Mouse (Mus musculus) liver, embryonic 14.5 days (tissue): Measurements from ENCODE around the gene Odr4. TPM values are rescaled to one million over a fixed set of nuclear protein-coding genes. Genes with fewer than 3 reads are reported as not detected.

Experiments
- ATAC-seq: fragments of 200-750 bp; cut with Nextera tagmentation; 2 replicates; pipeline ENCODE4 v1.8.0; 2017; ENCODE audit warnings: moderate number of reproducible peaks, mild to moderate bottlenecking, moderate library complexity; ENCODE audit not compliant: insufficient read depth
- DNase-seq, 3 experiments: peaks; one replicate each; pipeline ENCODE4 v3.0.0-alpha.2; 2012 to 2013; ENCODE audit warnings: low read depth in 3 of 3, low spot score in 3 of 3
- H3K27ac ChIP-seq: fragments of 300-500 bp; sonication (generic); 2 replicates; pipeline ENCODE4 v1.5.1; 2014; ENCODE audit warnings: moderate library complexity, mild to moderate bottlenecking, control low read depth, inconsistent platforms
- H3K27me3 ChIP-seq: fragments of 300-500 bp; sonication (generic); 2 replicates; pipeline ENCODE4 v1.6.1; 2014; ENCODE audit warnings: mild to moderate bottlenecking, low read length, moderate library complexity; ENCODE audit not compliant: control insufficient read depth, insufficient read depth
- H3K36me3 ChIP-seq: fragments of 300-500 bp; sonication (generic); replicated peaks from 2 replicates; pipeline ENCODE4 v1.6.1; 2014; ENCODE audit warnings: low read depth; ENCODE audit not compliant: control insufficient read depth, insufficient read depth
- H3K4me1 ChIP-seq, 2 experiments: fragments of 200-500 bp in 1 of 2; fragments of 300-500 bp in 1 of 2; sonication (generic) in 1 of 2; replicated peaks; 2 replicates each; pipeline ENCODE4 v1.6.1; 2012 to 2014; ENCODE audit warnings: antibody characterized with exemption in 1 of 2, inconsistent platforms in 1 of 2, low read length in 1 of 2; ENCODE audit not compliant: control insufficient read depth in 2 of 2, insufficient read depth in 2 of 2
- H3K4me2 ChIP-seq: fragments of 300-500 bp; sonication (generic); 2 replicates; pipeline ENCODE4 v1.6.1; 2014; ENCODE audit warnings: low read depth, mild to moderate bottlenecking, control low read depth, moderate library complexity
- H3K4me3 ChIP-seq, 2 experiments: fragments of 200-500 bp in 1 of 2; fragments of 300-500 bp in 1 of 2; sonication (generic) in 1 of 2; 2 replicates each; pipeline ENCODE4 v1.5.1; 2012 to 2014; ENCODE audit warnings: low read depth in 2 of 2, low read length in 2 of 2, mild to moderate bottlenecking in 2 of 2, control low read depth in 1 of 2, inconsistent platforms in 1 of 2, moderate library complexity in 1 of 2; ENCODE audit not compliant: insufficient read depth in 1 of 2
- H3K9ac ChIP-seq: fragments of 300-500 bp; sonication (generic); replicated peaks from 2 replicates; pipeline ENCODE4 v1.6.1; 2014; ENCODE audit warnings: mild to moderate bottlenecking, control low read depth, moderate library complexity
- H3K9me3 ChIP-seq: fragments of 300-500 bp; sonication (generic); 2 replicates; pipeline ENCODE4 v1.6.1; 2016; ENCODE audit warnings: low read length, mixed read lengths; ENCODE audit not compliant: control insufficient read depth
- CTCF ChIP-seq: IDR thresholded peaks from 2 replicates; pipeline ENCODE4 v1.5.1; 2016; ENCODE audit warnings: antibody characterized with exemption, low read depth, control low read depth
- EP300 ChIP-seq: IDR thresholded peaks from 2 replicates; pipeline ENCODE4 v1.6.1; 2016; ENCODE audit warnings: antibody characterized with exemption, low read depth
- WGBS: fragments of 180-500 bp; shearing (Covaris S2); extraction: QIAGEN DNeasy Blood & Tissue Kit; methylation state at CpG from one replicate; pipeline ENCODE4 v1.1.7; 2014; ENCODE audit not compliant: insufficient replicate concordance; 5-methylcytosine and 5-hydroxymethylcytosine counted together
- polyA plus RNA-seq, 2 experiments: library from polyadenylated mRNA; depleted of rRNA in 1 of 2; stranded (reverse) in 1 of 2; unstranded in 1 of 2; fragments of >200 nt; fragmentation: Nextera tagmentation in 1 of 2; extraction: Ambion mirVana in 1 of 2; gene quantifications; 2 replicates each; pipeline versions ENCODE4 v1.2.1 to v1.2.3; 2012 to 2014

Odr4 gene
- polyA plus RNA-seq, 2 experiments = 10.6 to 13.9 TPM

- no peak for TF ChIP-seq CTCF
- no peak for TF ChIP-seq EP300
- no peaks in the 10 kb centered on the region for H3K4me1 ChIP-seq
- H3K27me3 ChIP-seq = no peaks in the 10 kb centered on the region
- no peak overlapping the region for H3K27ac ChIP-seq
- ATAC-seq (no peak), DNase-seq (no peak)
- H3K4me3 ChIP-seq = no peak overlapping the region
- H3K9me3 ChIP-seq = no peaks in the 10 kb centered on the region
- peaks cover 49% of the 10 kb centered on the region for H3K36me3 ChIP-seq
- WGBS = 80% methylated on average over 3 of the region's 3 CpGs
- no peak overlapping the region for H3K9ac ChIP-seq
- H3K4me2 ChIP-seq = no peak overlapping the region
These were observed 11.0 kb upstream of the Odr4 start for GRCm38 (mm10) chr1:150403914-150404313.

DNA sequence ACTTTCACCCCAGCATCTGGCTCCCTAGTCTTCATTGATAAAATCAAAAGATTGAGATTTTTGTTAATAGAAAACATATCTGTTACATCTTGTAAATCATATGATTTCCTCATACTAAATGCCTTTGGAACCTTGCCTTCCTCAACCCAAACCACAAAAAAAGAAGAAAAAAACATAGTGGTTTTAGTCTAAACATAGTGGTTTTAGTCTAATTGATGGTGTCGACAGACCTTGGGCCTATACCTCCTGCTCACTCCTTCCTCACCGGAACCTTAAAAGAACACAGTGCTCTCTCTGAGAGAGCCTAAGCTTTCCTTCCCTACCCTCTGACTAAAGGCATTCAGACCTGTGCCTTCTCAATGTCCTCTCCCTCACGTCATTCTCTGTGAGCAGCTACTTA is 3.1 kb upstream of the Odr4 start:
- WGBS = 77% methylated on average over 3 of the region's 3 CpGs
- Histone ChIP-seq H3K4me2 (no peak overlapping the region), H3K9me3 (no peaks in the 10 kb centered on the region), H3K36me3 (peaks cover 32% of the 10 kb centered on the region), H3K27ac (no peak overlapping the region), H3K4me3 (no peak overlapping the region), H3K9ac (no peak overlapping the region), H3K4me1 (peaks cover 3 to 8% of the 10 kb centered on the region in 2 experiments; a peak in 3 of 4 replicates), H3K27me3 (no peaks in the 10 kb centered on the region)
- DNase-seq (no peak), ATAC-seq (no peak)
- TF ChIP-seq CTCF = no peak
- TF ChIP-seq EP300 = no peak

DNA sequence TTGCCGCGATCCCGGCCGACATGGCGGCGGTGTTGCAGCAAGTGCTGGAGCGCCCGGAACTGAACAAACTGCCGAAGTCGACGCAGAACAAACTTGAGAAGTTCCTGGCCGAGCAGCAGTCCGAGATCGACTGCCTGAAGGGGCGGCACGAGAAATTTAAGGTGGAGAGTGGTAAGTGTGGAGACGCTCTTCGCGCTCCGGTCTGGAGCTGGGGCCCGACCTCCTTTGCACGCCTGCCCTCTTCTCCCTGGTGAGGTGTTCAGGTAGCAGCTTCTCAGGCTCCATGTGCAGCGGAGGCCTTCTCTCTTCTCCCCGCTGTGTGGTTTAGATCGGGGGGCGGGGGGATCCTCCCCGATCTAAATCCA is 590 bp upstream of the Odr4 start:
- Histone ChIP-seq H3K4me2 (peak overlapping the region; percentile 63), H3K36me3 (peaks cover 26% of the 10 kb centered on the region), H3K9me3 (no peaks in the 10 kb centered on the region), H3K4me1 (peaks cover 3 to 8% of the 10 kb centered on the region in 2 experiments; a peak in 3 of 4 replicates), H3K27me3 (no peaks in the 10 kb centered on the region), H3K9ac (peak overlapping the region; percentile 90), H3K27ac (peak overlapping the region; percentile 46), H3K4me3 (peak overlapping the region; percentile 68 to 84)
- TF ChIP-seq EP300 = no peak
- TF ChIP-seq CTCF = no peak
- DNase-seq (no peak), ATAC-seq (peak; percentile 24)
- WGBS = under 1% methylated on average over 27 of the region's 27 CpGs

GRCm38 (mm10) chr1:150391931-150392637 is 796 bp downstream of the Odr4 start:
- H3K9ac ChIP-seq = peak overlapping the region; percentile 79
- DNase-seq = no peak
- H3K4me2 ChIP-seq = peak overlapping the region; percentile 84
- H3K27me3 ChIP-seq = no peaks in the 10 kb centered on the region
- peaks cover 27% of the 10 kb centered on the region for H3K36me3 ChIP-seq
- TF ChIP-seq EP300 (no peak), CTCF (no peak)
- ATAC-seq = peak; percentile 9; the same call in 1 of the 2 replicates
- 10% methylated on average over 11 of the region's 11 CpGs for WGBS
- H3K9me3 ChIP-seq = no peaks in the 10 kb centered on the region
- H3K4me1 ChIP-seq = peaks cover 3 to 8% of the 10 kb centered on the region in 2 experiments; a peak in 3 of 4 replicates
- peak overlapping the region; percentile 68 to 85 for H3K4me3 ChIP-seq
- peak overlapping the region; percentile 52 for H3K27ac ChIP-seq

DNA sequence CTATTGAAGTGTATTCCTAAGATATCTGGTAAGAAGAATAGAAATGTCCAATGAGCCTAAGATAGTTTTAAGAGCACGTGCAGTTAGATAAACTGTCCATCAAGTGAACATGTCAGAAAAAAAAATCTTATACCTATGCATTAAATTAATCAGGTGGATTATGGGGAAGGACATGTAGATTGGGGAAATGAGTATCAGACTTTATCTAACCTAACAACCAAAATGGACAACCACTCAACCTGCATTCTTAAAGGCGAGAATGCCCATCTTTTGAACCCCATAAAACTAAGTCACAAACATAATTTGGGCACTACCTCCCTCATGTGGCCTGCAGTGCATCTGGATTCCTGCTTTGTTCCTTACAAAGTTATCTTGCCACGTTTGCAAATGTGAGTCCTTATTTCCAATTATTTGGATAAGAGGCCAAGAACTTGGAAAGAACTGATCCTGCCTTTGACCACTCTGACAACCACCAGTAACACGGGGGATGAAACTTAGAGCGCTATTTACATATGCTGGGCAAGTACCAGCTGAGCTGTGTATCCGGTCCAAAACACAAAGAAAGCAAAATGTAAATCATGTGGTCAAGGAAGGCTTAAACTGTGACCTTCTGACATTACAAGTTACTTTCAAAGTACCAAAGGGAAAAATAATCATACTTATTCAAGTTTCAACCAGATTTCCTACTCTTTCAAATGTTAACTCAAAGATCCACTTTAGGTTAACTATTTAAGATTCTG is 3.3 kb downstream of the Odr4 start:
- no peak overlapping the region for H3K9ac ChIP-seq
- no peaks in the 10 kb centered on the region for H3K27me3 ChIP-seq
- DNase-seq = no peak
- H3K27ac ChIP-seq = no peak overlapping the region
- WGBS = 75% methylated on average over 6 of the region's 6 CpGs
- TF ChIP-seq EP300 (no peak), CTCF (no peak)
- H3K4me1 ChIP-seq = peaks cover 3 to 4% of the 10 kb centered on the region in 2 experiments; a peak in 3 of 4 replicates
- no peak overlapping the region for H3K4me3 ChIP-seq
- H3K4me2 ChIP-seq = no peak overlapping the region
- H3K36me3 ChIP-seq = peaks cover 9% of the 10 kb centered on the region; the same call in 1 of the 2 replicates
- ATAC-seq = no peak
- no peaks in the 10 kb centered on the region for H3K9me3 ChIP-seq
